Mouse (Mus musculus) spleen, adult 2 months (tissue): ENCODE data around the gene Appl2.

ENCODE experiments used
- CTCF ChIP-seq: fragments of 200-500 bp; IDR thresholded peaks from 2 replicates; pipeline ENCODE4 v1.5.1; 2011; ENCODE audit warnings: mild to moderate bottlenecking, inconsistent platforms; ENCODE audit not compliant: insufficient read depth, insufficient read length, insufficient replicate concordance; ENCODE audit errors: extremely low read depth
- POLR2A ChIP-seq: fragments of 200-500 bp; IDR thresholded peaks from 2 replicates; pipeline ENCODE4 v1.6.1; 2011; ENCODE audit warnings: low read depth, low read length, inconsistent platforms

DNA sequence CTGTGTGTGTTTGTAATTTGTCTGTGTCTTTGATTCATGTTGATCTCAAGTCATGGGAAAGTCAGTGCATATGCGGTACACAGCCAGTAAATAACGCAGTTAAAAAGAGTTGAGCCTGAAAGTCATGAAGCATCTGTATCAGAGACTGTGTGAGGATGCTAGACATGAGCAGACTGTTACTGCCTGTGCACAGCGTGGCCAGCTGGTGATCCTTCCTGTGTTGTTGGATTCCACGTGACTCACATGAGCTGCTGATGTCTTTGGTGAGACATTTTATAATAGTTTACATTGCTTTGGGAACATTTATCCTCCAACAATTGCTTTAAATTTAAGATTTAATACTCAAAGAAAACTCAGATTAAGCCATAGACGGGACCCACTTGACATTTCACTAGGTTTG is 54.0 kb downstream of the Appl2 start:
- TF ChIP-seq POLR2A: no peak
- TF ChIP-seq CTCF: no peak
